Mouse (Mus musculus) heart, embryonic 15.5 days (tissue): ENCODE data around the gene Pafah1b1. TPM values are rescaled to one million over a fixed set of nuclear protein-coding genes. Genes with fewer than 3 reads are reported as not detected.

ENCODE experiments used
- ATAC-seq: fragments of 200-750 bp; cut with Nextera tagmentation; replicated peaks from 2 replicates; pipeline ENCODE4 v1.8.0; 2017; ENCODE audit warnings: low read depth, moderate TSS enrichment; ENCODE audit not compliant: insufficient number of reproducible peaks, insufficient read depth, low FRiP score
- H3K27ac ChIP-seq: fragments of 300-500 bp; sonication (generic); 2 replicates; pipeline ENCODE4 v1.5.1; 2015; ENCODE audit warnings: mild to moderate bottlenecking, inconsistent platforms
- H3K27me3 ChIP-seq: fragments of 300-500 bp; sonication (generic); 2 replicates; pipeline ENCODE4 v1.6.1; 2015; ENCODE audit warnings: inconsistent platforms
- H3K36me3 ChIP-seq: fragments of 300-500 bp; sonication (generic); 2 replicates; pipeline ENCODE4 v1.6.1; 2015; ENCODE audit warnings: mild to moderate bottlenecking, inconsistent platforms
- H3K4me1 ChIP-seq: fragments of 300-500 bp; sonication (generic); replicated peaks from 2 replicates; pipeline ENCODE4 v1.6.1; 2015; ENCODE audit warnings: inconsistent platforms
- H3K4me2 ChIP-seq: fragments of 300-500 bp; sonication (generic); 2 replicates; pipeline ENCODE4 v1.6.1; 2015; ENCODE audit warnings: inconsistent platforms, mild to moderate bottlenecking, moderate library complexity
- H3K4me3 ChIP-seq: fragments of 300-500 bp; sonication (generic); 2 replicates; pipeline ENCODE4 v1.5.1; 2015; ENCODE audit warnings: mild to moderate bottlenecking, inconsistent platforms
- H3K9ac ChIP-seq: fragments of 300-500 bp; sonication (generic); 2 replicates; pipeline ENCODE4 v1.6.1; 2015; ENCODE audit warnings: mild to moderate bottlenecking, inconsistent platforms
- H3K9me3 ChIP-seq: fragments of 300-500 bp; sonication (generic); replicated peaks from 2 replicates; pipeline ENCODE4 v1.6.1; 2016; ENCODE audit warnings: inconsistent platforms
- WGBS: fragments of 180-500 bp; shearing (Covaris S2); methylation state at CpG from one replicate; pipeline ENCODE4 v1.1.7; 2015; ENCODE audit warnings: mixed read lengths; 5-methylcytosine and 5-hydroxymethylcytosine counted together
- polyA plus RNA-seq: library from polyadenylated mRNA; unstranded; fragments of >200 nt; fragmentation: Nextera tagmentation; extraction: Ambion mirVana; gene quantifications from 2 replicates; pipeline ENCODE4 v1.2.1, GENCODE M21; 2015

Pafah1b1 gene
- polyA plus RNA-seq, 1 experiment from 2014 or later: 46.9 TPM

DNA sequence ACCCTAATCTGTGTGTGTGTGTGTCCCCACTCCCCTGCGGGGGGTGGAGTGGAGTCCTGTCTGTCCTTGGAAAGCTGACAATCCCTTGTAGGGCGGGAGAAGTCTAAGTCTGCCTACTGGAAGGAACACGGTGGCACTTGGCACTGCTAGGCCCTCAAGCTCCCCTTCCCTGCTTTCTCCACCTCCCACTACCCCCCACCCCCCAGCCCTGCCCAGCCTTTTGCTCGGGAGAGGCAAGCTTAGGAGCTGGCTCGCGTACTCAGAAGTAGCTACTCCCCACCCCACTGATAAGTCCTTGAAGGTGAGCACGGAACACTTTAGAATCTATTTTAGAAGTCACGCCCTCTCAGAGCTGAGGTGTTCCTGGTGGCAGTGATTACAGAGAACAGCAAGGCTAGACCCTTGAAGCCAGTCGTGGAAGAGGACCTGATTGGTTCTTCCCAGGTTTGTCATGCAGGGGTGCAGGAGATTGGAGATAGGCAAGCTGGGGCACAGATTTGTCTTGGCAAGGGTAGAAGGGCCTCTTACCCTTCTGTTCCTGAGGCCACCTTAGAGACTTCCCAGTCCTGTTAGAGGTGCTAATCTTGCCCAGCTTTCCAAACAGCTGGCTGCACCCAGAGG, 85.6 kb downstream of the Pafah1b1 start:
- Histone ChIP-seq H3K9ac (peak overlapping the region; percentile 89; the same call in 1 of the 2 replicates), H3K4me2 (peak overlapping the region; percentile 84), H3K27me3 (no peaks in the 10 kb centered on the region), H3K4me3 (peak overlapping the region; percentile 84), H3K9me3 (no peaks in the 10 kb centered on the region), H3K36me3 (no peaks in the 10 kb centered on the region), H3K27ac (peak overlapping the region; percentile 95), H3K4me1 (peaks cover 21% of the 10 kb centered on the region)
- ATAC-seq: peak; percentile 45
- WGBS: 6% methylated on average over 9 of the region's 9 CpGs

DNA sequence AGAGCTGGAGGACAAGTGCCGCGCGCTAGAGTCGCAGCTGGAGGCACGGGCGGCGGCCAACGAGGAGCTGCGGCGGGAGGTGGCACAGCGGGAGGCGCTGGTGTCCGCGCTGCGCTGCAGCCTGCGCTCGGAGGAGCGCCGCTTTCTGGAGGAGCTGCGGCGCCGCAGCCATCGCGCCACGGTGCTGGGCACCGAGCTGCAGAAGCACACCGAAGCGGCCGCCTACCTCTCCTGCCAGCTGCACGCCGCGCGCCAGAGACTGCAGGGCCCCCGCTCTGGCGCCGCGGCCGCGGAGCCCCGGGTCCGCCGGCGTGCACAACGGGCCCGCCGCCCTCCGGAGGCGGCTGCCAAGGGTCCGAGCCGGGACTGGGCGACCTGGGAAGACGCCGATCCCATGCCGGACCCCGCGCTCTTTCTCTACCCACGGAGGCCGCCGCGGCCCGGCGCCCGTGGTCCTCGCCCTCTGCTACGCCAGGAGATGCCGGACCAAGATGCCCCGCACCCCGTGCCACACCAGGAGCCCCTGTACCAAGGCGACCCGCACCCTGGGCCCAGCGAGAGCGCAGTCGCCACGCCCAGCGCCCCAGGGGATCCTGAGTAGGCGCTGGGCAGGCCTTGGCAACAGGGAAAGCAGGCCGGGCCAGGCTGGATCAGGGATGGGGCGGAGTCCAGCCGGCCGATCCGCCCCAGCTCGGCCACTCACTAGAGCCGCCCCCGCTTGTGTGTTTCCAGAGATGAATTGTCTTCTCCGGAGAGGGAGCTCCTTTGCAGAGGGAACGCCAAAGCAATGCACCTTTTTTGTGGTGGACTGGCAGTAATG, 86.3 kb downstream of the Pafah1b1 start:
- WGBS: under 1% methylated on average over 86 of the region's 86 CpGs
- H3K4me2 ChIP-seq: peak overlapping the region; percentile 84
- no peaks in the 10 kb centered on the region for H3K36me3 ChIP-seq
- H3K4me1 ChIP-seq: peaks cover 21% of the 10 kb centered on the region
- H3K9me3 ChIP-seq: no peaks in the 10 kb centered on the region
- peak overlapping the region; percentile 84 for H3K4me3 ChIP-seq
- H3K27ac ChIP-seq: peak overlapping the region; percentile 95
- peak; percentile 91 for ATAC-seq
- no peaks in the 10 kb centered on the region for H3K27me3 ChIP-seq
- H3K9ac ChIP-seq: peak overlapping the region; percentile 89

DNA sequence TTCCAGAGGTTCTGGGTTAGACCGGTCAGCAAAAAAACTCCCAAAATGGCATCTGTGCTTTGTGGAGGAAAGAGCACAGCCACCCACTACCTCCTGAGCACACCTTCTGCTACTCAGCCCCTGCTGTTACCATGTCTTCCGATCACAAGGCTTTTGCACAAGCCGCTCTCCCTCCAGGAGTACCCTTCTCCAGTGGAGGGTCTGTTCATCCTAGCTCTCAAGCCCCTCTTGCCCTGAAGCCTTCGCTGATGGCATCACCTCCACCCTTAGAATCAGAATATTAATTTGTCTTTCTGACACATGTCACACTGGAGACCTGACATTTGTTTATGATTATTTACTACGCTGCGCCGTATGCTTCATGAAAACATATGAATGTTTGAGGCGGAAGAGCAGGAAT, 87.0 kb downstream of the Pafah1b1 start:
- 21% methylated on average over 8 of the region's 8 CpGs for WGBS
- H3K9me3 ChIP-seq: no peaks in the 10 kb centered on the region
- H3K4me2 ChIP-seq: peak overlapping the region; percentile 84
- H3K27me3 ChIP-seq: no peaks in the 10 kb centered on the region
- peaks cover 21% of the 10 kb centered on the region for H3K4me1 ChIP-seq
- peak overlapping the region; percentile 89 for H3K9ac ChIP-seq
- no peak for ATAC-seq
- peak overlapping the region; percentile 95 for H3K27ac ChIP-seq
- H3K4me3 ChIP-seq: peak overlapping the region; percentile 84
- no peaks in the 10 kb centered on the region for H3K36me3 ChIP-seq

DNA sequence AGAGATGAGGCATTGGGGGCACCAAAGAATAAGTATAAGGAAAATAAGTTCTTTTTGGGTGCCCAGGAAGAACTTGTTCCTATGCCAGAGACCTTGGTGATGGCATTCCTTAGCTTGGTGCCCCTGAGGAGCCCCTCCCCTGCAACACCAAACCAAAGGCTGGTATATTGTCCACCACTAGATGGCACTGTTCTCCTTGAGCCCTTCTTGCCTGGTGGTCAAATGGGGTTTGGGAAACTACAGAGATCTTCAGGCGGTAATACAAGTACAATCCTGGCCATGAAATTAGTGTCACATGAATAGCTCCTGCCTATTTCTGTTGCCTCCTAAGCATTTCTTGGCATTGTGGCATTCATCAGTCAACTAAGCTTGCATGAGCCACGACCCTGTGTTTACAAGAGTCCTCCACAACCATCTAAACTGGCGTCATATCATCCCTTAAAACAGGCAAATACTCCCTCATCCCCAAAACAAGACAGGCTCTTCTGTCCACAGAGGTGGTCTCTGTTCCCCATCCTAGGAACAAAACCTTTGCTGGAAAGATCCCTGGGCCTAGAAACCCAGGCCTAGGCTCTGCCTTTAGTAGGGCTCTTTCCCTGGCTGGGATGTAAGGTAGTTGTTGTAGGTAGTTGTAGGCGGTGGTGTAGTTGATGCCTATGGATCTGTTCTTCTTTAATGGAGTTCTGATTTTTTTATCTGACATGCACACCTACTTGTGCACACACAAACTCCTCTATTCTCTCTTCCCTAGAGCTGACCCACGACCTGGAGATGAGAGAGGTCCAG, 89.8 kb downstream of the Pafah1b1 start:
- Histone ChIP-seq H3K9ac (no peak overlapping the region), H3K27me3 (no peaks in the 10 kb centered on the region), H3K27ac (no peak overlapping the region), H3K9me3 (no peaks in the 10 kb centered on the region), H3K36me3 (no peaks in the 10 kb centered on the region), H3K4me2 (no peak overlapping the region), H3K4me1 (peaks cover 17% of the 10 kb centered on the region), H3K4me3 (no peak overlapping the region)
- WGBS: 60% methylated on average over 5 of the region's 5 CpGs
- no peak for ATAC-seq

DNA sequence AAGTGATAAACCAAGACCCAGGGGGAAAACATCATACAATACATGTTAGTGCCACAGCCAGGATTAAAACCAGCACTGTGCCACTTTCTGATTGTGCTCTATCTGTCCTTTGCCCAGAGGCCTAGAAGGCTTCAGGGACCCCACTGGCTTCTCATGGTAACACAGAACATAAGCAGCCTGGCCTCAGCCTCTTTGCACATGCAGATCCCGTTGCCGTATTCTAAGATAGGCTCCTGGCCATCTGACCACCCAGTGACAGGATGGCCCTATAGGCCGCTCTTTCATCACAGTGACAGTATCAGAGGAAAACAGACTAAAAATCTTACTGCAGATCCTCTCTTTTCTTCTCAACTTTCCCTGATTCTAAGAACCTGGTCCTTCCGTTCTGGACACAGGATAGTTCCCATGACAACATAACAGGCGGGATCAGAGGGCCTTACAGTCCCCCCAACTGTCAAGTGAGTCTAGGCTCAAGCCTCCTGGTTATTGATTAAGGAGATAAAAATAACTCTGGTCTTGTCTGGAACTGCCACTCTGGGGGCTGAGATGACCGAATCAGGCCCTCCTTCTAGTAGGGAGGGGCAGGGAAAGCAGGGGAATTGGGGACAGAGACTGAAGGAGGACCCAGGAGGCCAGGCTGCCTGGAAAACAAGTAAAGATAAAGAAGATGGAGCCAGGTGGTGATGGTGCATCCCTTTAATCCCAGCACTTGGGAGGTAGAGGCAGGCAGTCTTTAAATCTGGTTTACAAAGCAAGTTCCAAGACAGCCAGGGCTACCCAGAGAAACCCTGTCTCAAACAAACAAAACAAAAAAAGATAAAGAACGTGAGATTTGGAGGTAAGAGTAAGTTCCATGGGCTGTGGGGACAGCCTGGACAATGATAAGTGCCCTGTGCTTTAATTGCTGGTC, 92.3 kb downstream of the Pafah1b1 start:
- no peaks in the 10 kb centered on the region for H3K36me3 ChIP-seq
- H3K9me3 ChIP-seq: no peaks in the 10 kb centered on the region
- peaks cover under 1% of the 10 kb centered on the region for H3K4me1 ChIP-seq
- H3K27me3 ChIP-seq: no peaks in the 10 kb centered on the region
- no peak overlapping the region for H3K4me2 ChIP-seq
- H3K27ac ChIP-seq: no peak overlapping the region
- H3K9ac ChIP-seq: no peak overlapping the region
- no peak overlapping the region for H3K4me3 ChIP-seq
- 49% methylated on average over 7 of the region's 7 CpGs for WGBS
- no peak for ATAC-seq

DNA sequence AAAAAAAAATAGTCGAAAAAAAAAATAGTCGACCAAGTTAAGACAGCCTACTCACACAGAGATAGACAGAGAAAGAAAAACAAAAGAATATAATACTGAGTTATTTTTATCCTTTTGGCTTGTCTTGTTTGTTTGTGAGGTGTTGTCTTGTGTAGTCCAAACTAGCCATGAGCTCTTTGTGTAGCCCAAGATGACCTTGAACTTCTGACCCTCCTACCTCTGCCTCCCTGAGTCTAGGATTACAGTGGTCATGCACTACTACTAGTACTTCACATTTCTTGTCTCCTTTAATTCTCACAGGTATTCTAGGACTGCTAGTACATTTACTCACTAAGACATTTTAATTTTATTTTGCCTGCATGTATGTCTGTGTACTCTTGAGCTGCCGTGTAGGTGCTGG, 97.0 kb downstream of the Pafah1b1 start:
- no peak for ATAC-seq

DNA sequence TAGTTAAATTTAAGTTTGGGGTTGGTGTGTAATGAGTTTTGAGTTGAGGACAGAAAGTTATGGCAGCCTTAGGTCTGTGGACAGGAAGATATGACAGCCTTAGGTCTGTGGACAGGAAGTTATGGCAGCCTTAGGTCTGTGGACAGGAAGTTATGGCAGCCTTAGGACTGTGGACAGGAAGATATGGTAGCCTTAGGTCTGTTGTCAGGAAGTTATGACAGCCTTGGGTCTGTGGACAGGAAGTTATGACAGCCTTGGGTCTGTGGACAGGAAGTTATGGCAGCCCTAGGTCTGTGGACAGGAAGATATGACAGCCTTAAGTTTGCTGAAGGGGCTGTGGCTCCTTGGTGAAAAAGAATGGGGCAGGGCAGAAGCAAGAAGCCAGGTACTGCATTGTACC, 99.1 kb downstream of the Pafah1b1 start:
- no peaks in the 10 kb centered on the region for H3K9me3 ChIP-seq
- H3K4me3 ChIP-seq: no peak overlapping the region
- H3K36me3 ChIP-seq: no peaks in the 10 kb centered on the region
- no peak overlapping the region for H3K27ac ChIP-seq
- ATAC-seq: no peak
- no peaks in the 10 kb centered on the region for H3K4me1 ChIP-seq
- H3K27me3 ChIP-seq: peaks cover 22% of the 10 kb centered on the region
- no peak overlapping the region for H3K4me2 ChIP-seq
- no peak overlapping the region for H3K9ac ChIP-seq

More for the DNA sequence above, 97.0 kb downstream of the Pafah1b1 start:
- H3K27me3 ChIP-seq: 0 out of 2 replicates have a peak, but pooled peaks cover 1% of the 10 kb centered on the region
- H3K9ac ChIP-seq: no peak overlapping the region
- H3K4me1 ChIP-seq: no peaks in the 10 kb centered on the region
- H3K27ac ChIP-seq: no peak overlapping the region
- H3K9me3 ChIP-seq: no peaks in the 10 kb centered on the region
- H3K4me3 ChIP-seq: no peak overlapping the region
- H3K36me3 ChIP-seq: no peaks in the 10 kb centered on the region
- WGBS: 58% methylated on average over 3 of the region's 3 CpGs
- H3K4me2 ChIP-seq: no peak overlapping the region

Other genes with a start within 250 kb of the Pafah1b1 start
- 3.8 and 4.2 TPM in 2 replicates for gene Rap1gap2, start 113.8 kb downstream of the Pafah1b1 start, polyA plus RNA-seq
- 0.33 and 0.51 TPM in 2 replicates for gene Ccdc92b, start 105.1 kb downstream of the Pafah1b1 start, polyA plus RNA-seq
- gene Cluh, start 75.2 kb downstream of the Pafah1b1 start, polyA plus RNA-seq: 54.7 and 63.4 TPM in 2 replicates
- 28.0 and 30.5 TPM in 2 replicates for gene Mettl16, start 46.2 kb upstream of the Pafah1b1 start, polyA plus RNA-seq
- gene Mnt, start 106.2 kb upstream of the Pafah1b1 start, polyA plus RNA-seq: 3.0 and 3.7 TPM in 2 replicates
- 3.5 and 5.5 TPM in 2 replicates for gene Sgsm2, start 172.4 kb upstream of the Pafah1b1 start, polyA plus RNA-seq
- 19.2 and 25.9 TPM in 2 replicates for gene Tsr1, start 173.4 kb upstream of the Pafah1b1 start, polyA plus RNA-seq
- gene Smg6, start 201.2 kb upstream of the Pafah1b1 start, polyA plus RNA-seq: 10.0 and 11.4 TPM in 2 replicates
- 18.7 and 22.6 TPM in 2 replicates for gene Srr, start 201.3 kb upstream of the Pafah1b1 start, polyA plus RNA-seq